Mouse (Mus musculus): ENCODE measurements around the gene Chid1. TPM values are rescaled to one million over a fixed set of nuclear protein-coding genes. Genes with fewer than 3 reads are reported as not detected.

Chid1 gene
- polyA plus RNA-seq, 1 experiment from 2014 or later = 14.7 TPM

- Histone ChIP-seq H3K4me3 (ENCODE audit: low read depth, low read length) (peak within 1 kb of the TSS; percentile 81), H3K27ac (ENCODE audit: low read depth) (peak within 1 kb of the TSS; percentile 96), H3K9ac (replicated peaks) (peak within 1 kb of the TSS; percentile 80), H3K27me3 (ENCODE audit: insufficient read depth, low read length) (no peaks in the 10 kb centered on the region), H3K4me2 (ENCODE audit: low read depth, low read length) (peak within 1 kb of the TSS; percentile 92), H3K4me1 (ENCODE audit: insufficient read depth) (peaks cover 40% of the 10 kb centered on the region), H3K9me3 (ENCODE audit: low read length) (no peaks in the 10 kb centered on the region), H3K36me3 (replicated peaks; ENCODE audit: insufficient read depth, low read length) (peaks cover 14% of the 10 kb centered on the region)
- DNase-seq = peak; percentile 90
- ATAC-seq = peak; percentile 75
- under 1% methylated on average over 59 of the region's 87 CpGs for WGBS (ENCODE audit: insufficient replicate concordance)
- peak; percentile 29; the same call in 1 of the 2 replicates for TF ChIP-seq CTCF (IDR thresholded peaks at IDR 0.05; ENCODE audit: low read depth)
- peak; percentile 59; the same call in 1 of the 2 replicates for TF ChIP-seq EP300 (IDR thresholded peaks at IDR 0.05; ENCODE audit: low read depth)
These were observed 64.4 kb downstream of the Chid1 start, which contains the start of the genes Polr2l and Tspan4 for GRCm38 (mm10) chr7:141475011-141475804. TSS of gene Polr2l (minus strand) at chr7:141475132. TSS of gene Tspan4 (plus strand) at chr7:141475240.

- Histone ChIP-seq H3K4me2 (ENCODE audit: low read depth, low read length) (peak overlapping the region; percentile 92), H3K36me3 (replicated peaks; ENCODE audit: insufficient read depth, low read length) (peaks cover 23% of the 10 kb centered on the region), H3K27me3 (ENCODE audit: insufficient read depth, low read length) (no peaks in the 10 kb centered on the region), H3K27ac (ENCODE audit: low read depth) (no peak overlapping the region), H3K9me3 (ENCODE audit: low read length) (no peaks in the 10 kb centered on the region), H3K4me3 (ENCODE audit: low read depth, low read length) (peak overlapping the region; percentile 81), H3K4me1 (ENCODE audit: insufficient read depth) (peaks cover 45% of the 10 kb centered on the region), H3K9ac (replicated peaks) (peak overlapping the region; percentile 80)
- WGBS (ENCODE audit: insufficient replicate concordance) = 4% methylated on average over 5 of the region's 5 CpGs
- no peak for ATAC-seq
- DNase-seq = no peak
- TF ChIP-seq EP300 (IDR thresholded peaks at IDR 0.05; ENCODE audit: low read depth) (no peak), CTCF (IDR thresholded peaks at IDR 0.05; ENCODE audit: low read depth) (no peak)
These were observed 65.5 kb downstream of the Chid1 start for GRCm38 (mm10) chr7:141474160-141474559.

- ATAC-seq (no peak), DNase-seq (no peak)
- TF ChIP-seq EP300 (IDR thresholded peaks at IDR 0.05; ENCODE audit: low read depth) (no peak), CTCF (IDR thresholded peaks at IDR 0.05; ENCODE audit: low read depth) (no peak)
- Histone ChIP-seq H3K27me3 (ENCODE audit: insufficient read depth, low read length) (no peaks in the 10 kb centered on the region), H3K4me2 (ENCODE audit: low read depth, low read length) (no peak overlapping the region), H3K9me3 (ENCODE audit: low read length) (no peaks in the 10 kb centered on the region), H3K9ac (replicated peaks) (no peak overlapping the region), H3K4me1 (ENCODE audit: insufficient read depth) (peaks cover 50% of the 10 kb centered on the region), H3K27ac (ENCODE audit: low read depth) (no peak overlapping the region), H3K4me3 (ENCODE audit: low read depth, low read length) (no peak overlapping the region), H3K36me3 (replicated peaks; ENCODE audit: insufficient read depth, low read length) (peaks cover 23% of the 10 kb centered on the region)
- 77% methylated on average over 6 of the region's 6 CpGs for WGBS (ENCODE audit: insufficient replicate concordance)
These were observed 66.9 kb downstream of the Chid1 start for GRCm38 (mm10) chr7:141472763-141473162.

GRCm38 (mm10) chr7:141472226-141472625 lies 67.4 kb downstream of the Chid1 start:
- no peak overlapping the region for H3K4me3 ChIP-seq (ENCODE audit: low read depth, low read length)
- no peaks in the 10 kb centered on the region for H3K9me3 ChIP-seq (ENCODE audit: low read length)
- no peak overlapping the region for H3K4me2 ChIP-seq (ENCODE audit: low read depth, low read length)
- ATAC-seq (no peak), DNase-seq (no peak)
- no peak overlapping the region for H3K9ac ChIP-seq (replicated peaks)
- H3K27me3 ChIP-seq (ENCODE audit: insufficient read depth, low read length) = no peaks in the 10 kb centered on the region
- 78% methylated on average over 6 of the region's 6 CpGs for WGBS (ENCODE audit: insufficient replicate concordance)
- TF ChIP-seq EP300 (IDR thresholded peaks at IDR 0.05; ENCODE audit: low read depth) = no peak
- TF ChIP-seq CTCF (IDR thresholded peaks at IDR 0.05; ENCODE audit: low read depth) = no peak
- peaks cover 48% of the 10 kb centered on the region for H3K4me1 ChIP-seq (ENCODE audit: insufficient read depth)
- H3K36me3 ChIP-seq (replicated peaks; ENCODE audit: insufficient read depth, low read length) = peaks cover 23% of the 10 kb centered on the region
- H3K27ac ChIP-seq (ENCODE audit: low read depth) = no peak overlapping the region

- Histone ChIP-seq H3K27me3 (ENCODE audit: insufficient read depth, low read length) (no peaks in the 10 kb centered on the region), H3K4me2 (ENCODE audit: low read depth, low read length) (no peak overlapping the region), H3K9ac (replicated peaks) (no peak overlapping the region), H3K36me3 (replicated peaks; ENCODE audit: insufficient read depth, low read length) (peaks cover 23% of the 10 kb centered on the region), H3K4me3 (ENCODE audit: low read depth, low read length) (no peak overlapping the region), H3K9me3 (ENCODE audit: low read length) (no peaks in the 10 kb centered on the region), H3K4me1 (ENCODE audit: insufficient read depth) (peaks cover 46% of the 10 kb centered on the region), H3K27ac (ENCODE audit: low read depth) (no peak overlapping the region)
- DNase-seq (no peak), ATAC-seq (no peak)
- TF ChIP-seq EP300 (IDR thresholded peaks at IDR 0.05; ENCODE audit: low read depth) = no peak
- TF ChIP-seq CTCF (IDR thresholded peaks at IDR 0.05; ENCODE audit: low read depth) = no peak
- 92% methylated on average over 1 of the region's 1 CpGs for WGBS (ENCODE audit: insufficient replicate concordance)
These were observed 68.4 kb downstream of the Chid1 start for GRCm38 (mm10) chr7:141471236-141471635.

- Histone ChIP-seq H3K9me3 (ENCODE audit: low read length) (no peaks in the 10 kb centered on the region), H3K4me3 (ENCODE audit: low read depth, low read length) (no peak overlapping the region), H3K27me3 (ENCODE audit: insufficient read depth, low read length) (no peaks in the 10 kb centered on the region; the same call in 1 of the 2 replicates), H3K4me2 (ENCODE audit: low read depth, low read length) (no peak overlapping the region), H3K36me3 (replicated peaks; ENCODE audit: insufficient read depth, low read length) (peaks cover 23% of the 10 kb centered on the region), H3K9ac (replicated peaks) (no peak overlapping the region), H3K27ac (ENCODE audit: low read depth) (no peak overlapping the region), H3K4me1 (ENCODE audit: insufficient read depth) (peaks cover 40% of the 10 kb centered on the region)
- ATAC-seq = no peak
- WGBS (ENCODE audit: insufficient replicate concordance) = 88% methylated on average over 10 of the region's 10 CpGs
- no peak for DNase-seq
- TF ChIP-seq EP300 (IDR thresholded peaks at IDR 0.05; ENCODE audit: low read depth) (no peak), CTCF (IDR thresholded peaks at IDR 0.05; ENCODE audit: low read depth) (no peak)
These were observed 69.1 kb downstream of the Chid1 start for GRCm38 (mm10) chr7:141470637-141470944.
